Mouse (Mus musculus): ENCODE results near the gene Rab5if.
"Not testable (repeated sequence)": the region's sequence is repeated elsewhere in the genome, so short reads cannot be mapped to it uniquely, and the experiment has no call there.

Rab5if gene

DNA sequence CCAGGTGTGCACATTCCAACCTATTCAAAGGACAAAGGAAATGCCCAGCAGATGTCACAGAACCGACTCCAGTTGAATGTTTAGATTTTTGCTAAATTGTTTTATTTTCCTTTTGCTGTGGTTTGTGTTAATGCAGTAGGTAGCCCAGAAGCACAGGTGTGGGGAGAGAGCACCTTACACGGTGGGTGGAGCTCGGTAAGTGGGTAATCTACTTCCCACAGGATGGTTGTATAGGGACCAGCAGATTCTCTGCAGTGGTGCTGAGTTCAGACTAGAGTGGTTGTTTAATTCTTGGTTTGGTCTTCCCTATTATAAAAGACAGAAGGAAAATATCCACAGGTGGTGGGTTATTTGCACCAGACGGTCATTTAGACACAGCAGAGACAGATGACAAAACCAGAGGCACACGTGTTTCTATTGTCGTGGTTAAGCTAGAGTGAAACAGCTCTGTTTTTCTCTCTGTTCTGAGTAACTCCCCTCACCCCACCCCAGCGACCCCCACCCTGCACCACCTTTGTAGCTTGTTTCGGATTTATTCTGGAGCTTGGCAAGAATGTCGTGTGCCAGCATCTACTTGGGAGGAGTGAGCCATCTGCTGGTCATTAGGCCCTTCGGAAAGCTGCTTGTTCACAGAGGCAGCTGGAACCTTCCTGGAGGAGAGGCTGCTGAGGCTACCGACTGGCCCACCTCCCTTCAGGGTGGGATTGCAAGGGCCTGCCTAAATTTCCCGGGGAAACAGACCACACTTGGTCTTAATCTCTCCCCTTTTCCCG lies 8.7 kb upstream of the Rab5if start:
- DNase-seq (ENCODE audit: low read depth), result not testable (repeated sequence)

DNA sequence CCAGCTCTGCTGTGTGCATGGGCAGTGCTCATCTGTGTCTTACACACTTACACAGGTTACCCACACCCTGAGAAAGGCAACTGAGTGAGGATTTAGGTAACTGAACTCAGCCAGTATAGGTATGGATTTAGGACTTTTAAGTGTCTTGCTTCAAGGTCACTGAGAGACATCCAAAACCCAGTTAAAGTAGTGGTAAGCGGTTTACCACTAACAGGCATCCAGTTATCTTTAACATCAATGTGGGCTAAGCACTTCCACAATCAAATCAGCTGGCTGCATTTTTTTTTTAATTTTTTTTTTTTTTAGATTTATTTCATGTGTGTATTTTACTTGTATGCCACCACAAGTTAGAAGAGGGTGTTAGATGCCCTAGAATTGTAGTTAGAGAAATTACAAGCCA lies 6.6 kb upstream of the Rab5if start:
- DNase-seq (ENCODE audit: low read depth), result no peak

- no peak for DNase-seq (ENCODE audit: low read depth)
Observed at GRCm38 (mm10) chr2:156857385-156857791, 5.5 kb upstream of the Rab5if start.

GRCm38 (mm10) chr2:156857835-156858234 lies 5.1 kb upstream of the Rab5if start, which contains the start of gene 4930518I15Rik:
Gene 4930518I15Rik (minus strand): TSS chr2:156857946.
- DNase-seq (ENCODE audit: low read depth), result no peak

- no peak for DNase-seq (ENCODE audit: low read depth)
Observed at GRCm38 (mm10) chr2:156858671-156859070, 4.3 kb upstream of the Rab5if start.

- DNase-seq (ENCODE audit: low read depth), result no peak
Observed at GRCm38 (mm10) chr2:156862041-156862717, 749 bp upstream of the Rab5if start.

DNA sequence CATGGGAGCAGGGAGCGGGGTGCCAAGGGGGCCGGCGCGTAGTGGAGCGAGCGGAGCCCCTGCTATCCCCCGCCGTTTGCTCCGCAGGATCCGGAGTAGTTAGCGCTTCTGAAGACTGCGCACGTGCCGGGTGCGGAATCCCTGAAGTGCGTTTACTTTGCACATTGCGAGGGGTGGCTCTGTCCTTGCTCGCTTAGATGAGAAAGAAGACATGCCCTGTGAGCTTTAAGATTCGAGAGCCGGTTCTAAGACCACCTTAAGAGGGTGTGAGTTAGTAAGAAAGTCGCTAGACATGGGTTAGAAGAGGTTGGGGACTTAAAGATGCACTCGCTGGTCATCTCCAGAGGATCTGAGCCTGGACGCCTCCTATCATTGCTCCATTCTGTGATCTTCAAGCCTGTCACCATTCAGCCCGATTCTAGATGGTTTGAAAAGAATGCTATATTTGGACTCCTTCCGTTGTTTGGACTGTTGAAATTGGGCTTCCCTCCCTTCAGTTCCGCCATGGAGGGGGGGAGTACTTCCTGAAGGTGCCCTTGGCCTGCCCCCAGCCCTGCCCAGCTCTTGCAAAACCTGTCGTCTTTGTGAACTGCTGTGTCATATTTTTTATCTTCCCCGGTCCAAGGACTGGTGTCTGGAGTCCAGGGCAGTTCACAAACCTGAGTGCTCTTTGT lies 696 bp downstream of the Rab5if start:
- DNase-seq (ENCODE audit: low read depth), result no peak

DNA sequence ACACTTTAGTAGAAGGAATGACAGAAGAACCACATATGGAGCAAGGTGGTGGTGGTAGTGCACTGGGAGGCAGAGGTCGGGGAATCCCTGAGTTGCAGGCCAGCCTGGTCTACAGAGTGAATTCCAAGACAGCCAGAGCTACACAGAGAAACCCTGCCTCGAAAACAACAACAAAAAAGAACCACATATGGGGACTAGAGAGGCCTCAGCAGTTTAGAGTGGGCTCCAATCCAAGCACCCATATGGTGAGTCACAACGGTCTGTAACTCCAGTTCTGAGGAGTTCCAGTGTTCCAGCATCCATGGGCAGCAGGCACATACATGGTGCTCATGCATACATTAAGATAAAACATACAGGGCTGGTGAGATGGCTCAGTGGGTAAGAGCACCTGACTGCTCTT lies 1.6 kb downstream of the Rab5if start:
- DNase-seq (ENCODE audit: low read depth), result no peak

DNA sequence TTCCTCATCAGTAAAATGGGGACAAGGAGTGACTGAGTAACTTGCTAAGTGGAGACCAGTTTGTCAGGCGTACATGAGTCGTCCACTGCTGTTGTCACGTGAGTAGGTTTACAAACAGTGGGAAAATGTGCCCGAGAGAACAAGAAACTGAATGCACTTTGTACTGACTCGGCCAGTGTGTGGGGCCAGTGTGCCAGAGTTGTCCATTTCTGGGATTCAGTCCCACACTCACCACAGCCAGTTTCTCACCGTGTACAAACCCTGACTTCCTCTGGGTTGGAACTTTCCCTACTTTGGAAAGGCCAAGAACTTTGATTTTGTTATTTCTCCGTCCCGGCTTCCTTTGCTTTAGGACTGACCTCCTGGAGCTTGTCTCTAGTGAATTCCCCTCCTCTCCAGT lies 6.1 kb downstream of the Rab5if start:
- DNase-seq (ENCODE audit: low read depth), result no peak

DNA sequence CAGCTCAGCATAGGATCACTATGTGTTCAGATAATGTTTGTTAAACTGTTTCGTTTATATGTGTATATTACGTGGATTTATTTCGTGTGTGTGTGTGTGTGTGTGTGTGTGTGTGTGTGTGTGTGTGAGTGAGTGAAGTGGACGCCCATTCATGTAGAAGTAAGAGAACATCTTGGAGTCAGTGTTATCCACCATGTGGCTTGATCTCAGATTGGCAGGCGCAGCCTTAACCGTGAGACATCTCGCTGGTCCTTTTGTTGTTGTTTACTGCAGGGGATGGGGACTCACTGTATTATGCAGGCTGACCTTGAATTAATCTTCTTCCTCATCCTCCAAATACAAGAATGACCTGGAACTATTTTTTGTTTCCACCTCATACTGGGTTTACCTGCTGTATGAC lies 6.6 kb downstream of the Rab5if start:
- no peak for DNase-seq (ENCODE audit: low read depth)

GRCm38 (mm10) chr2:156870519-156870918 lies 7.6 kb downstream of the Rab5if start:
- DNase-seq (ENCODE audit: low read depth), result no peak

DNA sequence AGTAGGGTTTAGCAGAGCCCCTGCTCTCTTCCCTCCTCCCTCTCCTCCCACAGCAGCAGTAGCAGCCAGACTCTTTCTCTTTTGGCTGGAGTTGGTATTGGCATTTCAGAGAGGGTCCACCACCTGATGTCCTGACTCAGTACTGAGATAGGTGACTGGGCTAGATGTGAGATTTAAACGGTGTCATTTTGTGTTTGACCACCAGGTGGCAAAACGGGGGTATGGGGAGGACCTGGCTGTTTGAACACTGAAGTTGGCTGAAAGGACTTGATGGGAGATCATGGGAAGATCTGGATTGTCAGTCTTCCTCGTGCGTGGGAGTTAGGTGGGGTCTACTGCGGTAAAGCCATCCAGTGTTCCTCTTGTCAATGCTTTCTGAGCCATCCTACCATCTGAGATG lies 10.7 kb downstream of the Rab5if start:
- DNase-seq (ENCODE audit: low read depth), result peak; percentile 64

DNA sequence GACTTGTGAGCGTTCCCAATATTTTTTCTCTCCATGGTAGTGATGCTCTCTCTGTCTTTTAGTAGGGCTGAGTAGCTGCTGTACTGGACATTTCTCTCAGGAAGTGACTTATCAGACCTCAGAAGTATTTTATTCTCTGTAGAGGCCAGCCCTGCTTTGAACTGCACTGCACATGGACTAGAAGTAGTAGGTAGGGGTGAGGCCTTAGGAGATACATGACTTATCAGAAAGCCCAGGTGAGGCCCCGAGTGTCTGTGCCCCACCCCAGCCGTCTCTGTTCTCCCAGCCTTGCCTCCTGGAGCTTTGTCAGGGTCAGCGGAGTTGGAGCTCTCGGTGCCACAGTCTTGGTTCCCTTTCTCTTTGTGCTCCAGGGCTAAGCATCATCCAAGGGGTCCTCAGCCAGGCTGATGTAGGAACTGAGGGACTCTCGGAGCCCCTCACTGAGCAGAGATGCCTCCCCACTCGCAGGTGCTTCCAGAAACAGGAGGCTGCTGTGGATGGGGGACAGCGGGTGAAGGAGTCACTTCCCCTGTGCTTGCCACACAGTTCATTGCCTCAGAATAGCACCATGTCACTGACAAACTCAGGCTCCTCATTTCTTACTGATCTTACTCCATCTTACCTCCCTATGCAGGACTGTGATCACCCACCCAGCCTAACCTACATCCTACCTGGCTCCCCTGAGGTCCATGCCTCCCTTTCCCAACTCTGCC lies 11.3 kb downstream of the Rab5if start:
- no peak for DNase-seq (ENCODE audit: low read depth)

- no peak for DNase-seq (ENCODE audit: low read depth)
Observed at GRCm38 (mm10) chr2:156874760-156875510, 12.0 kb downstream of the Rab5if start.

DNA sequence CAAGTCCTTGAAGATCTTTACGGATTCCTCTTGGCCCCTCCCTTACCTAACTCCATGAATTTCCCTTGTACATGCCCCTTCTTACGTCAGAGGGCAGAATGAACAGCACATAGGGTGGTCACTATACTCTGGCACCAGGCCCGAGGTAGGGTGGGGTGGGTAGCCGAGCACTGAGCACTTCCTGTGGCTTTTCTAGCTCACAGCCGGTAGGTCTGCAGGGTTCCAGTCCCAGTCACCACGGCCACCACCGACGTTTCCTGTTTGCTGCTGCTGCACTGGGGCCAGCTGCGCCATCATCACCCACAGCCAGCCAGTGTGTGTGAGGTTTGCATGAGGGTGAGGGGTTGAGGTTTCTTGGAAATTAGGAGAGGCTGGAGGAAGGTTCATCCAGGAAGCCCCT lies 14.8 kb downstream of the Rab5if start:
- no peak for DNase-seq (ENCODE audit: low read depth)

DNA sequence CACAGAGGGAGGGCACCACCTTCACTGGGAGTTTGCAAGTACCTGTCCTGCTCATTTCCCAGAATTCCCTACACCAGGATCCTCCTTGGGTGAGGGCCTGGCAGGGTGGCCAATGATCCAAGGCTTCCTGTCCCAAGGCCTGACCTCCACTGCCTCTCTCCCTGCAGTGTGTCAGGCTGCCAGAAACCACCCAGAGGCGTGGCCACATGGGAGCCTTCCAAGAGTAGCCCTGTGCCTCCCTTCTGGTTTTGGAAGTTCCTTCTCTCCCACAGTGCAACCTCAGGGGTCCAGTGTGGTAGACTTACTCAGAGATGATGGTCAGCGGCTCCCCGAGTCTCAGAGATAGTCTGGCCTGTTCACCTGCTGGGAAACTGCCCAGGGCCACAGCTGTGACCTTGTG lies 16.6 kb downstream of the Rab5if start:
- no peak for DNase-seq (ENCODE audit: low read depth)

DNA sequence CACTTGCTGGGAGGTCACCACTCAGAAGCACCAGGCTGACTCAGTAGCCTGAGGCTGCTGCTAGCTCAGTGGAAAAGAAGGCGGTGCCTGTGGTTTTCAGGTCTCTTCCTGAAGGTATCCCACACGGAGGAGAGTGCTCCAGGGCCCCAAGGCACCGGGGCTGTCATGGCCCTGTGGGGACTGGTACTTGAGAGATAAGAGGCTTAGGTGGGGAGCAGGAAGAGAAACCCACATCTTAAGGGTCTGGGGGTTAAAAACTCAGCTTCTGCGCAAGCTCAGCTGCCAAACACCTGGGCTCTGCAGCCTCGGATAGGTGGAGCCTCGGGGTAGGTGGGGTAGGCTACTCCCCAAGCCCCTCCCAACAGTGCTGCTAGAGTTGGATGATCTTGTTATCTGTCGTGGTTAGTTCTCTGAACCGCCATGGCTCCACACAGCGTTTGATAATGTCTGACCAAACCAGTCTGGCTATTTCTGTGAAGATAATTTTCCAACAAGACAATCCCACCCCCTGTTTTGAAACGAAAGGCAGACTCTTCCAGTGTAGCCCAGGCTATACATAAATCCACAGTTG lies 19.6 kb downstream of the Rab5if start:
- no peak for DNase-seq (ENCODE audit: low read depth)

- DNase-seq (ENCODE audit: low read depth), result no peak
Observed at GRCm38 (mm10) chr2:156884396-156885211, 21.7 kb downstream of the Rab5if start.

- DNase-seq (ENCODE audit: low read depth), result not testable (repeated sequence)
Observed at GRCm38 (mm10) chr2:156885666-156886065, 22.7 kb downstream of the Rab5if start.

DNA sequence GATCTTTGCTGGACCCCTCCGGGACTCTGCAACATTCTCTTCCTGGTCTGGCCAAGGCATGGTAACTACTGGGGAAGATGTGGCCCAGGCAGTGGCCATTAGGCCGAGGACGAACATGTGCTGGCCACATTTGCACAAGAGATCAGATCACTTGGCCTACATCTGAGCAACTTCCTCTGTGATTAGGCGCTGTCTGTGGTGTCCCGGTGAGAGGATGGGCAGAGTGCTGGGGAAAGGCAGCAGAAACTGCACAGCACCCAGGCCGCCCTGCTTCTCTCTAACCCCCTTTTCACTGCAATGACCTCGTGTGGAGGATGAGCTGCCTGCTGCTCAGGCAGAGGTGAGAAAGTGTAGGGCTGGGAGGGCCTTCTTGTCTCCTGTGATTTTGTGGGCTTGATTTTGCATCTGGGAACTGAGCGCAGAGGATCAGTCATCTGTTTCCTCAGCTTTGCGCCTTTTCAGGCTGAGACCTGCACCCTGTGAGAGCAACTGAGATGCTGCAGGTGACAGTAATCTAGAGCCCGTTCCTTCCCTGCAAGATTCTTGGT lies 23.2 kb downstream of the Rab5if start:
- no peak for DNase-seq (ENCODE audit: low read depth)
